Mouse (Mus musculus): Measurements from ENCODE around the gene B4galnt3. TPM values are rescaled to one million over a fixed set of nuclear protein-coding genes. Genes with fewer than 3 reads are reported as not detected.

B4galnt3 gene
- polyA plus RNA-seq, 1 experiment from 2014 or later: 0.18 TPM

DNA sequence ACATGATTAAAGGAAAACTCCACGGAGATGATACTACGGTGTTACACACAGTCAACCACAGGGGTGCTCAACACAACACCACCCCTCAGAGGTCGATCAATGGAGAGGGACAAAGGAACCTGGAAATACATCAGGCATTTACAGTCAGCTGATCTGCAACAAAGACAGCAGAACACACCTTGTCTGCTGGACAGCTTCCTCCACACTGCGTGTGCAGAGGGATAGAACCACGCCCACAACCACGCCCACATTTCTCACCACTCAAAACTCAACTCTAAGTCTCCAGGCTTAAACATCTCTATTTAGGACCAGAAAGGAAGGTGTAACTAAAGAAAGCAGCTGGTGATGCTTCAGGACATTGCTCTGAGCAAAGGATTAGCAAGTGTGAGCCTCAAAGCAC, 82.8 kb downstream of the B4galnt3 start:
- no peak overlapping the region for H3K4me2 ChIP-seq (ENCODE audit: low read depth, low read length)
- H3K9me3 ChIP-seq (replicated peaks; ENCODE audit: control insufficient read depth, low read length): no peaks in the 10 kb centered on the region
- 84% methylated on average over 6 of the region's 6 CpGs for WGBS
- H3K4me3 ChIP-seq (ENCODE audit: low read depth, low read length): no peak overlapping the region
- H3K4me1 ChIP-seq (ENCODE audit: control insufficient read depth, insufficient read depth, low read length): no peaks in the 10 kb centered on the region
- H3K27ac ChIP-seq (replicated peaks; ENCODE audit: low read depth, low read length): no peak overlapping the region
- no peaks in the 10 kb centered on the region for H3K36me3 ChIP-seq (replicated peaks; ENCODE audit: control insufficient read depth, insufficient read depth, low read depth, low read length)
- no peaks in the 10 kb centered on the region; the same call in 1 of the 2 replicates for H3K27me3 ChIP-seq (ENCODE audit: control insufficient read depth, insufficient read depth, low read length)
- DNase-seq (ENCODE audit: low spot score) (no peak), ATAC-seq (replicated peaks; ENCODE audit: insufficient number of reproducible peaks, low FRiP score, low TSS enrichment, low read depth) (no peak)
- H3K9ac ChIP-seq (replicated peaks; ENCODE audit: low read length): no peak overlapping the region

- 79% methylated on average over 5 of the region's 5 CpGs for WGBS
- Histone ChIP-seq H3K36me3 (replicated peaks; ENCODE audit: control insufficient read depth, insufficient read depth, low read depth, low read length) (no peaks in the 10 kb centered on the region), H3K9ac (replicated peaks; ENCODE audit: low read length) (no peak overlapping the region), H3K27me3 (ENCODE audit: control insufficient read depth, insufficient read depth, low read length) (no peaks in the 10 kb centered on the region; the same call in 1 of the 2 replicates), H3K4me2 (ENCODE audit: low read depth, low read length) (no peak overlapping the region), H3K4me1 (ENCODE audit: control insufficient read depth, insufficient read depth, low read length) (no peaks in the 10 kb centered on the region), H3K4me3 (ENCODE audit: low read depth, low read length) (no peak overlapping the region), H3K27ac (replicated peaks; ENCODE audit: low read depth, low read length) (no peak overlapping the region), H3K9me3 (replicated peaks; ENCODE audit: control insufficient read depth, low read length) (no peaks in the 10 kb centered on the region)
- ATAC-seq (replicated peaks; ENCODE audit: insufficient number of reproducible peaks, low FRiP score, low TSS enrichment, low read depth): no peak
- no peak for DNase-seq (ENCODE audit: low spot score)
These were observed 87.8 kb downstream of the B4galnt3 start for GRCm38 (mm10) chr6:120206586-120206985.

GRCm38 (mm10) chr6:120202406-120202805, 92.0 kb downstream of the B4galnt3 start:
- WGBS: 63% methylated on average over 8 of the region's 8 CpGs
- ATAC-seq (replicated peaks; ENCODE audit: insufficient number of reproducible peaks, low FRiP score, low TSS enrichment, low read depth): no peak

DNA sequence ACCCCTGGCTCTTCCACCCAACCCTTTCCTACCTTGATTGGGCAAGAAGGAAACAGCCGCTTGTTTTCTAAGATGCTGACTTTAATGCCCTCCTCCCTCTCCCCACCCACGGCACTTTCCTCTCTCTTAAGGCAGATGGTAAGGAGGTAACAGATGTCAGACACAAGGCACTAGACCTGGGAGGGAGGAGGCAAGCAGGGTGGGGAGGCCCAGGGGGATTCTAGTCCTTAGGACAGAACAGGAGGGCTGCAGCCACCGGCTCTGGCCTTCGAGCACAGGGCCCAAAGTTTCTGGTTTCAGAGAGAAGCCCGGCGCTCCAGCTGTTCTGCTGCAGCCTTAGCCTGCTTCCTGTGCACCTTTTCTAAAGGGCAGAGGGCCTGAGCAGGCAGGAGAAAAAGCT, 92.4 kb downstream of the B4galnt3 start:
- ATAC-seq (replicated peaks; ENCODE audit: insufficient number of reproducible peaks, low FRiP score, low TSS enrichment, low read depth): no peak
- Histone ChIP-seq H3K27me3 (ENCODE audit: control insufficient read depth, insufficient read depth, low read length) (no peaks in the 10 kb centered on the region), H3K4me2 (ENCODE audit: low read depth, low read length) (no peak overlapping the region), H3K4me1 (ENCODE audit: control insufficient read depth, insufficient read depth, low read length) (no peaks in the 10 kb centered on the region), H3K9me3 (replicated peaks; ENCODE audit: control insufficient read depth, low read length) (no peaks in the 10 kb centered on the region), H3K4me3 (ENCODE audit: low read depth, low read length) (no peak overlapping the region), H3K9ac (replicated peaks; ENCODE audit: low read length) (no peak overlapping the region), H3K27ac (replicated peaks; ENCODE audit: low read depth, low read length) (no peak overlapping the region), H3K36me3 (replicated peaks; ENCODE audit: control insufficient read depth, insufficient read depth, low read depth, low read length) (no peaks in the 10 kb centered on the region)
- peak; percentile 11 for DNase-seq (ENCODE audit: low spot score)
- WGBS: 43% methylated on average over 6 of the region's 6 CpGs

More at GRCm38 (mm10) chr6:120202406-120202805, 92.0 kb downstream of the B4galnt3 start:
- Histone ChIP-seq H3K4me3 (ENCODE audit: low read depth, low read length) (no peak overlapping the region), H3K9me3 (replicated peaks; ENCODE audit: control insufficient read depth, low read length) (no peaks in the 10 kb centered on the region), H3K27me3 (ENCODE audit: control insufficient read depth, insufficient read depth, low read length) (no peaks in the 10 kb centered on the region), H3K4me2 (ENCODE audit: low read depth, low read length) (no peak overlapping the region), H3K27ac (replicated peaks; ENCODE audit: low read depth, low read length) (no peak overlapping the region), H3K9ac (replicated peaks; ENCODE audit: low read length) (no peak overlapping the region), H3K4me1 (ENCODE audit: control insufficient read depth, insufficient read depth, low read length) (no peaks in the 10 kb centered on the region), H3K36me3 (replicated peaks; ENCODE audit: control insufficient read depth, insufficient read depth, low read depth, low read length) (no peaks in the 10 kb centered on the region)
- peak; percentile 12 for DNase-seq (ENCODE audit: low spot score)

- H3K27ac ChIP-seq (replicated peaks; ENCODE audit: low read depth, low read length): no peak overlapping the region
- ATAC-seq (replicated peaks; ENCODE audit: insufficient number of reproducible peaks, low FRiP score, low TSS enrichment, low read depth) (no peak), DNase-seq (ENCODE audit: low spot score) (peak; percentile 53)
- no peaks in the 10 kb centered on the region for H3K27me3 ChIP-seq (ENCODE audit: control insufficient read depth, insufficient read depth, low read length)
- H3K4me3 ChIP-seq (ENCODE audit: low read depth, low read length): no peak overlapping the region
- H3K4me2 ChIP-seq (ENCODE audit: low read depth, low read length): no peak overlapping the region
- H3K36me3 ChIP-seq (replicated peaks; ENCODE audit: control insufficient read depth, insufficient read depth, low read depth, low read length): no peaks in the 10 kb centered on the region
- 29% methylated on average over 10 of the region's 10 CpGs for WGBS
- no peaks in the 10 kb centered on the region for H3K4me1 ChIP-seq (ENCODE audit: control insufficient read depth, insufficient read depth, low read length)
- no peak overlapping the region for H3K9ac ChIP-seq (replicated peaks; ENCODE audit: low read length)
- no peaks in the 10 kb centered on the region for H3K9me3 ChIP-seq (replicated peaks; ENCODE audit: control insufficient read depth, low read length)
These were observed 94.5 kb downstream of the B4galnt3 start for GRCm38 (mm10) chr6:120199638-120200394.

DNA sequence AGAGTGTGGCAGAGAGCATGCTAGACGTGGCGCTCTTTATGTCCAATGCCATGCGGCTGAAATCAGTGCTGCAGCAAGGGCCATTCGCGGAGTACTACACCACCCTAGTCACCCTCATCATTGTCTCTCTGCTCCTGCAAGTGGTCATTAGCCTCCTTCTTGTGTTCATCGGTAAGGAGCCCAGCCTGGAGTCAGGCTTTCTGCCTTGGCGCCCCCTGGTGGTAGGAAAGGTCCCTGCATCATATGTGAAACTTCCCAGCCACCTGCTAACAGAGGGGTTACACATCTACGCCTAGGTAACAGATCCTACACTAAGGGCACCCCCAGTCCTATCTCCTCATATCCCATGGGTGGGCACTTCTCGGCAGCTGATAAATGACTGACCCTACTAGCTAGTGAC, 96.4 kb downstream of the B4galnt3 start:
- Histone ChIP-seq H3K9ac (replicated peaks; ENCODE audit: low read length) (no peak overlapping the region), H3K4me3 (ENCODE audit: low read depth, low read length) (no peak overlapping the region), H3K4me2 (ENCODE audit: low read depth, low read length) (no peak overlapping the region), H3K9me3 (replicated peaks; ENCODE audit: control insufficient read depth, low read length) (no peaks in the 10 kb centered on the region), H3K36me3 (replicated peaks; ENCODE audit: control insufficient read depth, insufficient read depth, low read depth, low read length) (no peaks in the 10 kb centered on the region), H3K27ac (replicated peaks; ENCODE audit: low read depth, low read length) (no peak overlapping the region), H3K4me1 (ENCODE audit: control insufficient read depth, insufficient read depth, low read length) (no peaks in the 10 kb centered on the region), H3K27me3 (ENCODE audit: control insufficient read depth, insufficient read depth, low read length) (no peaks in the 10 kb centered on the region)
- ATAC-seq (replicated peaks; ENCODE audit: insufficient number of reproducible peaks, low FRiP score, low TSS enrichment, low read depth): no peak
- 31% methylated on average over 9 of the region's 9 CpGs for WGBS
- DNase-seq (ENCODE audit: low spot score): peak; percentile 83

- ATAC-seq (replicated peaks; ENCODE audit: insufficient number of reproducible peaks, low FRiP score, low TSS enrichment, low read depth) (no peak), DNase-seq (ENCODE audit: low spot score) (peak; percentile 60)
- no peak overlapping the region for H3K4me2 ChIP-seq (ENCODE audit: low read depth, low read length)
- no peak overlapping the region for H3K27ac ChIP-seq (replicated peaks; ENCODE audit: low read depth, low read length)
- no peak overlapping the region for H3K4me3 ChIP-seq (ENCODE audit: low read depth, low read length)
- H3K9ac ChIP-seq (replicated peaks; ENCODE audit: low read length): no peak overlapping the region
- H3K4me1 ChIP-seq (ENCODE audit: control insufficient read depth, insufficient read depth, low read length): no peaks in the 10 kb centered on the region
- no peaks in the 10 kb centered on the region for H3K9me3 ChIP-seq (replicated peaks; ENCODE audit: control insufficient read depth, low read length)
- H3K36me3 ChIP-seq (replicated peaks; ENCODE audit: control insufficient read depth, insufficient read depth, low read depth, low read length): no peaks in the 10 kb centered on the region
- WGBS: 20% methylated on average over 2 of the region's 2 CpGs
- H3K27me3 ChIP-seq (ENCODE audit: control insufficient read depth, insufficient read depth, low read length): no peaks in the 10 kb centered on the region
These were observed 97.5 kb downstream of the B4galnt3 start for GRCm38 (mm10) chr6:120196837-120197236.

GRCm38 (mm10) chr6:120194963-120195362, 99.4 kb downstream of the B4galnt3 start:
- H3K9me3 ChIP-seq (replicated peaks; ENCODE audit: control insufficient read depth, low read length): no peaks in the 10 kb centered on the region

More at GRCm38 (mm10) chr6:120194963-120195362, 99.4 kb downstream of the B4galnt3 start:
- no peak overlapping the region for H3K4me3 ChIP-seq (ENCODE audit: low read depth, low read length)
- no peaks in the 10 kb centered on the region for H3K27me3 ChIP-seq (ENCODE audit: control insufficient read depth, insufficient read depth, low read length)
- no peaks in the 10 kb centered on the region for H3K36me3 ChIP-seq (replicated peaks; ENCODE audit: control insufficient read depth, insufficient read depth, low read depth, low read length)
- DNase-seq (ENCODE audit: low spot score): peak; percentile 26
- H3K27ac ChIP-seq (replicated peaks; ENCODE audit: low read depth, low read length): no peak overlapping the region
- ATAC-seq (replicated peaks; ENCODE audit: insufficient number of reproducible peaks, low FRiP score, low TSS enrichment, low read depth): no peak
- 13% methylated on average over 7 of the region's 7 CpGs for WGBS
- no peak overlapping the region for H3K4me2 ChIP-seq (ENCODE audit: low read depth, low read length)
- H3K9ac ChIP-seq (replicated peaks; ENCODE audit: low read length): no peak overlapping the region
- no peaks in the 10 kb centered on the region for H3K4me1 ChIP-seq (ENCODE audit: control insufficient read depth, insufficient read depth, low read length)
